Mouse (Mus musculus) bone marrow macrophage, adult 2 months (primary cell): ENCODE measurements around the gene Plekha7.

Experiments
- CTCF ChIP-seq: IDR thresholded peaks from 2 replicates; pipeline ENCODE4 v1.5.1; 2012; ENCODE audit warnings: low read depth, mild to moderate bottlenecking, low read length, moderate library complexity
- POLR2A ChIP-seq: IDR thresholded peaks from 2 replicates; pipeline ENCODE4 v1.6.1; 2012; ENCODE audit warnings: mild to moderate bottlenecking, low read depth, low read length, borderline replicate concordance

DNA sequence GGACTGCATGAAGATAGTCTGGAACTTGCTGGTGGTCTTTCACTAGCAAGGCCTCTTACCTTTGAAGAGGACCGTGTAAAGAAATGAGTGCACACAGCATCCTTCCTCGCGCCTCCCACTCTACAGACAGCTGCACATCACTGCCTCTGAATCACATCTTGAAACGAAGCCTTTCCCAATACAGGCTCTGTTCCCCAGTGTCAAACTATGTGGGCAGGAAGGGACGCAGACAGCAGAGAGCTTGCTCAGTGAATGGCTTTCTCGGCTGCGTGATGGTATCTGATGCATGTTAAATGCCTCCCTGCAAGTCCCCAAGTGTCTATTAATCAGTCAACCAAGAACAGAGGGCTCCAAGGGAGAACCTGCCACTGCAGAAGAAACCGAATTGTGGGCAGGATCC lies 99.3 kb downstream of the Plekha7 start:
- TF ChIP-seq CTCF (no peak), POLR2A (no peak)
